ENCODE assay signal across 7 mouse cellular contexts in genomic region chr16:4607818-4608531, GRCm38 (mm10). TPM values are rescaled to one million over a fixed set of nuclear protein-coding genes. Genes with fewer than 3 reads are reported as not detected.
DNase-seq lines count a peak whose midpoint lies in the region; ATAC-seq and TF ChIP-seq lines count a peak whose summit lies in the region.

No protein-coding gene starts in this region.

- intact Hi-C loops in gastrocnemius, adult 2 months (cut with DNase I) = loop anchor here (1.0 to 5.0 kb wide), 5 partner anchors 15 to 303 kb away; no protein-coding TSS in a partner anchor
- intact Hi-C loops in left cerebral cortex, postnatal 25 days (cut with DNase I) = loop anchor here (1.0 to 5.0 kb wide), 3 partner anchors 40 to 301 kb away; no protein-coding TSS in a partner anchor

- no peak overlapping the region for H3K27ac ChIP-seq in gastrocnemius, adult 2 months
- H3K27ac ChIP-seq in midbrain, embryonic 11.5 days (ENCODE audit: low read depth, low read length) = no peak overlapping the region

- no peak overlapping the region; the same call in 1 of the 2 replicates for H3K9ac ChIP-seq in midbrain, embryonic 11.5 days (ENCODE audit: low read length)

- no peak overlapping the region for H3K4me3 ChIP-seq in gastrocnemius, adult 2 months
- H3K4me3 ChIP-seq in midbrain, embryonic 11.5 days (ENCODE audit: low read depth, low read length) = no peak overlapping the region

- H3K27me3 ChIP-seq in midbrain, embryonic 11.5 days (ENCODE audit: control insufficient read depth, insufficient read depth, low read length) = no peaks in the 10 kb centered on the region

- TF ChIP-seq CTCF in gastrocnemius, adult 2 months (IDR thresholded peaks at IDR 0.05) = peak; percentile 100; the same call in 1 of the 2 replicates

- H3K36me3 ChIP-seq in midbrain, embryonic 11.5 days (ENCODE audit: control insufficient read depth, insufficient read depth, low read length) = peaks cover 11% of the 10 kb centered on the region

- no peak overlapping the region for H3K4me2 ChIP-seq in midbrain, embryonic 11.5 days

- WGBS in midbrain, embryonic 11.5 days = 61% methylated on average over 9 of the region's 9 CpGs

- peak; percentile 93 for ATAC-seq in inflammation-experienced regulatory T-cells, adult 6 months
- ATAC-seq in midbrain, embryonic 11.5 days (ENCODE audit: low FRiP score) = 0 out of 2 replicates have a peak, but pooled peaks have one; percentile 46

- peaks cover 36% of the 10 kb centered on the region for H3K4me1 ChIP-seq in midbrain, embryonic 11.5 days (ENCODE audit: control insufficient read depth, insufficient read depth, low read length)

- peak; percentile 92 for DNase-seq in ZHBTc4 (ENCODE audit: low read depth, low spot score)
- DNase-seq in cerebellum, postnatal 25 days = peak; percentile 93 to 94
- DNase-seq in gastrocnemius, adult 2 months = peak; percentile 87
- DNase-seq in left cerebral cortex, postnatal 25 days (ENCODE audit: low spot score in 2 of 2) = peak; percentile 84 to 87
- DNase-seq in midbrain, embryonic 11.5 days (ENCODE audit: low spot score, missing footprints) = peak; percentile 95
- peak; percentile 56 to 72 for DNase-seq in right cerebral cortex, postnatal 36 days (ENCODE audit: low spot score in 2 of 2)

- no peaks in the 10 kb centered on the region for H3K9me3 ChIP-seq in midbrain, embryonic 11.5 days (ENCODE audit: control insufficient read depth, low read length)

RNA-seq across cellular contexts. Expression of gene Glis2, which starts 13.5 kb away (rescaled TPM):
- total RNA-seq in gastrocnemius, adult 2 months (2021) = 1 to 10 TPM; 5.2 to 6.9 TPM
- polyA plus RNA-seq in inflammation-experienced regulatory T-cells, adult 6 months (2017; shearing (Covaris generic)) = under 1 TPM; 0.15 to 0.36 (median 0.16) TPM
- total RNA-seq in left cerebral cortex, postnatal 25 days (2021) = 10 to 100 TPM; 11.7 to 12.4 TPM
- polyA plus RNA-seq in midbrain, embryonic 11.5 days (2014; fragmentation: Nextera tagmentation; extraction: Ambion mirVana) = 16.6 and 27.2 TPM in 2 replicates

RNA-seq across cellular contexts. Expression of gene Pam16, which starts 16.8 kb away (rescaled TPM):
- total RNA-seq in gastrocnemius, adult 2 months (2021) = 100 to 1,000 TPM in 1 of 2 experiments, 10 to 100 TPM in 1; 97.4 to 112 TPM
- 10 to 100 TPM; 17.3 to 41.9 (median 31.7) TPM for polyA plus RNA-seq in inflammation-experienced regulatory T-cells, adult 6 months (2017; shearing (Covaris generic))
- total RNA-seq in left cerebral cortex, postnatal 25 days (2021) = 10 to 100 TPM; 67.5 to 92.8 TPM
- polyA plus RNA-seq in midbrain, embryonic 11.5 days (2014; fragmentation: Nextera tagmentation; extraction: Ambion mirVana) = 97.1 and 99.1 TPM in 2 replicates

RNA-seq across cellular contexts. Expression of gene Vasn, which starts 31.8 kb away (rescaled TPM):
- 1 to 10 TPM; 4.8 to 6.0 TPM for total RNA-seq in gastrocnemius, adult 2 months (2021)
- 1 to 10 TPM in 1 of 3 experiments, under 1 TPM in 2; 0.78 to 1.6 (median 0.84) TPM for polyA plus RNA-seq in inflammation-experienced regulatory T-cells, adult 6 months (2017; shearing (Covaris generic))
- 1 to 10 TPM; 7.5 to 9.9 TPM for total RNA-seq in left cerebral cortex, postnatal 25 days (2021)
- polyA plus RNA-seq in midbrain, embryonic 11.5 days (2014; fragmentation: Nextera tagmentation; extraction: Ambion mirVana) = 6.1 and 7.0 TPM in 2 replicates

RNA-seq across cellular contexts. Expression of gene Dnaja3, which starts 31.8 kb away (rescaled TPM):
- 100 to 1,000 TPM in 1 of 2 experiments, 10 to 100 TPM in 1; 86.4 to 110 TPM for total RNA-seq in gastrocnemius, adult 2 months (2021)
- polyA plus RNA-seq in inflammation-experienced regulatory T-cells, adult 6 months (2017; shearing (Covaris generic)) = 10 to 100 TPM; 21.1 to 28.7 (median 25.3) TPM
- total RNA-seq in left cerebral cortex, postnatal 25 days (2021) = 10 to 100 TPM; 62.2 to 63.3 TPM
- polyA plus RNA-seq in midbrain, embryonic 11.5 days (2014; fragmentation: Nextera tagmentation; extraction: Ambion mirVana) = 53.4 and 57.0 TPM in 2 replicates

RNA-seq across cellular contexts. Expression of gene Tfap4, which starts 48.3 kb away (rescaled TPM):
- 1 to 10 TPM; 3.0 to 5.1 TPM for total RNA-seq in gastrocnemius, adult 2 months (2021)
- polyA plus RNA-seq in inflammation-experienced regulatory T-cells, adult 6 months (2017; shearing (Covaris generic)) = 1 to 10 TPM; 3.1 to 5.8 (median 4.2) TPM
- 1 to 10 TPM; 2.9 to 3.5 TPM for total RNA-seq in left cerebral cortex, postnatal 25 days (2021)
- 18.2 and 18.9 TPM in 2 replicates for polyA plus RNA-seq in midbrain, embryonic 11.5 days (2014; fragmentation: Nextera tagmentation; extraction: Ambion mirVana)
